Mouse (Mus musculus) left cerebral cortex, postnatal 36 days (tissue): Measurements from ENCODE around the gene Tbx4. TPM values are rescaled to one million over a fixed set of nuclear protein-coding genes. Genes with fewer than 3 reads are reported as not detected.

Source experiments
- DNase-seq, 2 experiments: peaks; one replicate each; pipeline ENCODE4 v3.0.0; 2021 to 2022; ENCODE audit warnings: low spot score in 2 of 2, mixed read lengths in 1 of 2
- intact Hi-C: fragments of 180-260 bp; cut with DNase I; formaldehyde crosslinking; loops from one replicate; pipeline ENCODE4 v1.15.1; 2025
- total RNA-seq, 2 experiments: library from RNA; stranded (reverse); gene quantifications; 2 replicates each; pipeline ENCODE4 v1.2.3; 2021

The Tbx4 gene
- total RNA-seq, 2 experiments from 2014 or later, result 0.17 to 0.25 TPM

DNA sequence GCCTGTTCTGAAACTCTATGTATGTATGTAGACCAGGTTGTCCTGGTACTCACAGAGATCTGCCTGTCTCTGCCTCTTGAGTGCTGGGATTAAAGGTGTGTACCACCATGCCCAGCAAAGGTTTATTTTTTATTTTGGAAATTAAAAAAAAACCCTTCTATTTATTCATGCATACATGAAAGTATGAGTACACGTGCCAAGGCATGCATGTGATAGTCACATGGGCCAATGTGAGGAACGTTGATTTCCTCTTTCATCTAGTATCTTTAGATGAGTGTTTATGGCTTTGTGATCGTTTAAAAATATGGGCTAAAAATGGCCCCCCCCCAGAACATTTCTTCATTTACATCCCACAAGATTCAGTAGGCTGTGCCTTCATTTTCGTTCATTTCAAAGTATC lies 66.3 kb downstream of the Tbx4 start:
- intact Hi-C loops, result no loop called here
- no peak for DNase-seq

DNA sequence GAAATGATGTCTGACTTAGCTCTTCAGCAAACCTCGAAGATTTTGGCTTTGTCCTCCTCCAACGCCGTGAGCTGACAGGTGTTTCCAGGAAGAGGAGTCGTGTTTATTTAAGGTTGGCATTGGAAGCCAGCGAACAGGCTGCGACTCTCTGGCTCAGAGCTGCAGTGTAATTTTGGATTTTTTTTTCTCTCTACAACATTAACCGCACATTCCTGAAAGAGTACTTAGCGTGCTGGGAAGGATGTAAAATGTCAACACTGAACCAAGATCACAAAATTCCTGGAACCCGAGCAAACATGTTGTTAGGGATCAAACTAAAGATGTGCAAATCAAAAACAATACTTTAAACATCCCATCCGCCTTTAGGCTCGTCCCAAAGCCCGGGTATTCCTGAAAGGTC lies 69.4 kb downstream of the Tbx4 start:
- intact Hi-C loops, result no loop called here
- DNase-seq, result no peak

DNA sequence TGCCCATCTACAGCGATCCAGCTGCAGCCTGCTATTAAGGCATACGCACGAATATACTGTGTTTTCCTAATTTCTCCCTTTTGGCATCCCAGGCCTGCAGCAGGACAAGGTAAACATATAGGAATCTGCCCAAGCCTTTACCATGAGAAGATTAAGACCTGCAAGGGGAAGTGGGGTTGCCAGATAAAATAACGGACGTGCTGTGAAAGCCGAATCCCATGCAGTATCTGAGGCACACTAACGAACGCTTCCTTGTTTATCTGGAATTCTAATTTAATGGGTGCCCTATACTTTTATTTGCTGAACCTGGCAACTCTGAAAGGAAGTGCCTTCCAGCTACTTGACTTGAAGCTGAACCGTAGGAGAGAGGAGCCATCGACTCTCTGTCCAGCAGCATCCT lies 70.2 kb downstream of the Tbx4 start:
- intact Hi-C loops, result no loop called here
- no peak for DNase-seq

DNA sequence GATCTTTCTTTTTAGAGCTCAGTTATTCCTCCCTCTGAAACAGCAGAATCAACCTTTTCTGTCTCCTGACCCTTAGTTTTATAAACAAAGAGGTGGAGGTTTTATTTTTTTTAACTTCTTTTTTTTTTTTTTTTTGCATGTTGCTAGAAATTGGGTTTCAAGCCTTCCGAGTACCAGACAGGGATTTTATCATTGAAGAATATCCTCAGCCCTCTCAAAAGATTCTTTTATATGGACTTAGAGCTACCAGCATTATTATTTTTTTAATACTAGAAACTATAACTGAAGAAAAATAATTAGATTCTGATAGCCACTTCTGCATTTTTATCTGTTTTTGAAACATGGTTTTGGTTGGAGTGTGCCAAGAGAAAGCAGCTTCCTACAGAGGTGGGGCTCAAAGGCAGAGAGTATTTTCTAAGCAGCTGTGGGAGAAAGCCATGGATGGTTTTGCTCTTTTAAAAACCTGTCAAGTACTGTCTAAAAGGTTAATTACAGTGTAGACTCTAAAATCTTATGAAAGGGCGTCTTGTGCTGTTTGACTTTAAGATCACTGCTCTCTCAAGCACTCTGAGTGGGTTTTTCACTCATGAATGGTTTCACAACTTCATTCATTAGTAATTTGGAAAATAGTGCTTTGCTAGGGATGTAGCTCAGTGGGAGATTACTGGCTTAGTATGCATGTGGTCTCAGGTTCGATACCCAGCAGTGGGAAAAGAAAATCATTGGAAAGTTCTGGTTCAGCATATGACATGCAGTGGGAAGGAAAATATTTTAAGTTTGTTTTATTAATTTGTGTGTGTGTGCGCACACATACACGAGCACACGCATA lies 70.9 kb downstream of the Tbx4 start:
- intact Hi-C loops, result no loop called here
- DNase-seq, result no peak

DNA sequence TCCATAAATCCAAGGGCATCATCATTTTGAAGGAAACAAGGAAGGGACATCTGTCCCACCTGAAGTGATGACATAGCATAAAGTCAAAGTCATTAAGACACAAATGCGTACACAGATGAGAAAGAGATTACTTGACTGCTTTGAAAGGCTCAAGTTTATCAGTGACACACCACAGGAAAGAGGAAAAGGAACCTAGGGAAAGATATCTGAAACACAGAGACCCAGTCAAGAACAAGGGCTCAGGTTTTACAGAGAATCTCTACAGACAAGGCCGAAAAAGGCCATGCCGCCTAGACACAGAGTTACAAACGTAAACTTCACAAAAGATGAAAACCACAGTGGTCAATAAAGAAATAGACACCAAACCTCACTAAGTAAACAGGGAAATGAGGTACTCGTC lies 73.6 kb downstream of the Tbx4 start:
- DNase-seq, result no peak
- intact Hi-C loops, result no loop called here

- DNase-seq, result no peak
- intact Hi-C loops, result no loop called here
Observed at GRCm38 (mm10) chr11:85960273-85960672, 74.1 kb downstream of the Tbx4 start.

- intact Hi-C loops, result no loop called here
- DNase-seq, result no peak
Observed at GRCm38 (mm10) chr11:85961498-85961897, 75.3 kb downstream of the Tbx4 start.

Other genes with a start within 250 kb of the Tbx4 start
- gene Tbx2, start 53.9 kb upstream of the Tbx4 start, total RNA-seq, result 1 to 10 TPM; 1.9 to 2.2 TPM
- gene Gm11444, start 36.1 kb upstream of the Tbx4 start, total RNA-seq, result not detected